Mouse (Mus musculus) bone marrow, adult 2 months (tissue): Measurements from ENCODE around the gene Rad51d. TPM values are rescaled to one million over a fixed set of nuclear protein-coding genes. Genes with fewer than 3 reads are reported as not detected.

ENCODE experiments used
- H3K27ac ChIP-seq: fragments of 200-500 bp; 2 replicates; pipeline ENCODE4 v1.5.1; 2012; ENCODE audit warnings: low read depth, mild to moderate bottlenecking, control low read depth, inconsistent platforms, low read length; ENCODE audit not compliant: control insufficient read depth, poor library complexity, insufficient read depth
- H3K4me1 ChIP-seq: fragments of 200-500 bp; 2 replicates; pipeline ENCODE4 v1.6.1; 2011; ENCODE audit warnings: low read length; ENCODE audit not compliant: control insufficient read depth, insufficient read depth
- H3K4me3 ChIP-seq: fragments of 200-500 bp; replicated peaks from 2 replicates; pipeline ENCODE3; 2011; ENCODE audit warnings: mild to moderate bottlenecking, low read depth, low read length, control low read depth; ENCODE audit not compliant: control insufficient read depth
- CTCF ChIP-seq: fragments of 200-500 bp; IDR thresholded peaks from 2 replicates; pipeline ENCODE4 v1.5.1; 2011; ENCODE audit warnings: low read length, control low read depth; ENCODE audit not compliant: control insufficient read depth, insufficient read depth
- POLR2A ChIP-seq: fragments of 200-500 bp; IDR thresholded peaks from 2 replicates; pipeline ENCODE4 v1.6.1; 2011; ENCODE audit warnings: low read depth, mild to moderate bottlenecking, control low read depth, low read length, borderline replicate concordance; ENCODE audit not compliant: control insufficient read depth
- WGBS: fragments of 180-500 bp; shearing (Covaris S2); methylation state at CpG from one replicate; pipeline ENCODE4 v1.1.7; 2018; 5-methylcytosine and 5-hydroxymethylcytosine counted together
- polyA plus RNA-seq: library from polyadenylated mRNA; stranded (reverse); fragments of >200 nt; gene quantifications from 2 replicates; pipeline ENCODE4 v1.2.4, GENCODE M21; 2011; ENCODE audit warnings: low replicate concordance; ENCODE audit not compliant: missing spikeins, insufficient read depth, insufficient read length

Gene Rad51d
- polyA plus RNA-seq, 1 experiment, result 9.8 TPM

- Histone ChIP-seq H3K4me1 (peaks cover 3% of the 10 kb centered on the region), H3K4me3 (no peak overlapping the region), H3K27ac (no peak overlapping the region)
- TF ChIP-seq CTCF (no peak), POLR2A (no peak)
- 64% methylated on average over 10 of the region's 10 CpGs for WGBS
Observed at GRCm38 (mm10) chr11:82865957-82866356, 24.5 kb downstream of the Rad51d start.

DNA sequence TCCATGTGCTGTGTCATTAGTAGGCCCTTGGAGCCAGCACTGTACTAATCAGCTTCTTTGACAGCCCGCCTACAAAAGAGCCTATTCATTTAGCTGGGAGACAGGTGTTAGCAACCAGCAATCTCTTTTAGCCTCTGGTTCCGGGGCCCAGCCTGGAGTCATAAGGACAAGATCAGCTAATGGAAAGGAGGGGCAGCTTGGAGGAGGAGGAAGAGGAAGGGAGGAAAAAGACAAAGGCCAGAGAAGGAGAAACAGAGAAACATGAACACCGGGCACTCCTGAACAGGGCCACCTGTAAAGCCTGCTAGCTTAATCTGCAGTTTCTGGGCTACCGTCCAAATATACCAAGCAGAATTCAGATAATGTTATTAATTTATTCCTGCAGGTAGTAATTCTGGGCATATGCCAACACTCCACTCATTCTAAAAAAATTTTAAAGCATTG is 26.9 kb downstream of the Rad51d start:
- no peak for TF ChIP-seq CTCF
- no peak for TF ChIP-seq POLR2A
- Histone ChIP-seq H3K27ac (0 out of 2 replicates have a peak overlapping the region, but pooled peaks have one; percentile 19), H3K4me3 (no peak overlapping the region), H3K4me1 (peaks cover 7% of the 10 kb centered on the region)
- WGBS, result 44% methylated on average over 4 of the region's 4 CpGs

DNA sequence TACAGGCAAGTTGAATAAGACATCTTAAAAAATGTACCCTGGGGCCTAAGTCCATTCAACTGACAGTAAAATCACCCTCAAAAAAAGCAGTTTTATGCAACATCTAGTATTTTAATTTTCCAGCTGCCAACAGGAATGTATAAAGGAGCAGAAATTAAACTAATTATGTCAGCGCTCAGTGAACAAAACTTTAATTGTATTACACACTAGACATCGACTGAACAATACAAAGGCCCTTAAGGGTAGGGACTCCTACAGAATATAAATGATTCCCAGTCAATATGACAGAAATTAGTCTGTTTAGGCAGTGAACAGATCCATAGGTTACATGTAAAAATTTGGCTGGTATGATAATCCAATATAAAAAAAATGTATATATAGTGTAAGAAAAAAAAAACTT is 27.4 kb downstream of the Rad51d start:
- Histone ChIP-seq H3K27ac (no peak overlapping the region), H3K4me1 (peaks cover 7% of the 10 kb centered on the region), H3K4me3 (no peak overlapping the region)
- TF ChIP-seq CTCF, result no peak
- TF ChIP-seq POLR2A, result no peak
- WGBS, result 91% methylated on average over 2 of the region's 2 CpGs

DNA sequence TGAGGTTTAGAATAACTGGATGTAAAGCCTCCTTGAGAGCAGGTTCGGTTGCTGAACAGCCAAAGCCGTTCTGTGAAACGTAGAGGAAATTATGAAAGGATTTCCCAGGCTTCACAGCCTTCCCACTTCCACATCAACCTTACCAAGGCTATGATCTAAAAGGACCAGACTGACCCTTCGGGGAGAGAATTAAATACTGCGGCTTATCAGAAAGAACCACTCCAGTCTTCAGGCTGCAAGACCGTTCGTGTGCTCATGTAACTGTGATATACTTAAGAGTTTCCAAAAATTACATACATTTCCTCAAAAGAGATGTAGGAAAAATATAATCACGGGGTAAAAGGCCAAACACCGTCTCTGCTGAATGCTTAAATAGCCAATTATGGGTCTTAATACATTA is 27.8 kb downstream of the Rad51d start:
- TF ChIP-seq CTCF (no peak), POLR2A (no peak)
- WGBS, result 42% methylated on average over 9 of the region's 9 CpGs
- H3K4me3 ChIP-seq, result no peak overlapping the region
- no peak overlapping the region for H3K27ac ChIP-seq
- peaks cover 7% of the 10 kb centered on the region for H3K4me1 ChIP-seq

DNA sequence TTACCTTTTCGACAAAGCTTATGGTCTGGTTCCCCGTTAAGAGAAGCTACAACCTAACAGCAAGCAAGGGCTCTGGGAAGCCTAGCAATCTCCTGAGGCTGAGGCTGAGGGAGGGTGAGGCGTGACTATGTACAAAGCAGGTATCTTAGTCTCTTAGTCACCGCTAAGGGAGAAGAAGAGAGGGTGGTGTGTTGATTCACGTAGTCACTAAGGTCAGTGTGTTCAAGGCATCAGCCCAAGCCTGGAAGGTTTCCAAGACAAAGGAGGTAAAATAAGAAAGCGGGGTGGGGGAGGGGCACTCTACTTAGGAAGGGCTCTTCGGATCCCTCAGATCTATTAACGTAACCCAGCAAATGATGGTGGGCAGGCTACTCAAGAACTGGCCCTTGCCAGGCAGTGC is 28.9 kb downstream of the Rad51d start:
- Histone ChIP-seq H3K27ac (no peak overlapping the region), H3K4me1 (peaks cover 8% of the 10 kb centered on the region), H3K4me3 (no peak overlapping the region)
- TF ChIP-seq POLR2A, result no peak
- TF ChIP-seq CTCF, result no peak
- 64% methylated on average over 8 of the region's 8 CpGs for WGBS

DNA sequence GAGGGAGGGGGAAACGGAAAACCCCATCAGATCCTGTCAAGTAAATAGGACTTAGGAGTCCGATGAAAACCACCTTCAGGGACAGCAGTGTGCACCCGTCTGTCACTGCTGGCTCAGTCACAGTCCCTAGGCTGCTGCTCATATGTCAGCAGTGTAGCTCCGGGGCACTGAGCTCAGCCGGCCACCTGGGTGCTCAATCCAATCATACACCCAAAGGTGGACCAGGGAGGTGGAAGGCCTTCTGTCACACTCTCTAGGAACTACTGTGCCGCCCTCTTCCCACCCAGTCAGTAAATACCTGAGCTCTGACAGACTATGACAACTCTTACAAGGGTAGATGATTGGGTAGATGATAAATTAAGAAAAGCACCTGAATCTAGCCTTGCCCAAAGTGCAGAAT is 29.7 kb downstream of the Rad51d start:
- TF ChIP-seq POLR2A (no peak), CTCF (no peak)
- 18% methylated on average over 6 of the region's 6 CpGs for WGBS
- Histone ChIP-seq H3K27ac (no peak overlapping the region), H3K4me1 (peaks cover 8% of the 10 kb centered on the region), H3K4me3 (no peak overlapping the region)

GRCm38 (mm10) chr11:82857307-82857848 is 33.0 kb downstream of the Rad51d start:
- H3K27ac ChIP-seq, result no peak overlapping the region
- 58% methylated on average over 13 of the region's 13 CpGs for WGBS
- no peak overlapping the region for H3K4me3 ChIP-seq
- H3K4me1 ChIP-seq, result peaks cover 11% of the 10 kb centered on the region; the same call in 1 of the 2 replicates
- no peak for TF ChIP-seq CTCF
- no peak for TF ChIP-seq POLR2A

DNA sequence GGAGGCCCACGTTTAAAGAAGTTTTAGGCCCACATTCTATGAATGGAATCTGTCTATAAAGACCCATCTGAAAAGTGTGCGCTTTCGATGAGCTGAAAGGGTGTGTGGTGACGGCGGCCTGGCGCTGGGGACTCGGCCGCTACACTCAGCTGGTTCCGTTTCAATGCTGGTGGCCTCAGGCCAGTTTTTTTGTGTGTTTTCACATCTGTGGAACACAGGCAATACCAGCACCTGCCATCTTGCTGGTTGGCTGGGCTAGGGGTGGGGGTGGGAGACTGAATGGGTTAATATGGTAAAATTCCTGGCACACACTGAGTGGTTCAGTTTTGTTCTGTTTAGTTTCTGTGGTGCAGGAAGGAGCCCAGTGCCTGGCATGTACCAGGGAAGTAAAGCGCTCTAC is 34.4 kb downstream of the Rad51d start:
- WGBS, result 87% methylated on average over 10 of the region's 10 CpGs
- Histone ChIP-seq H3K4me3 (no peak overlapping the region), H3K4me1 (peaks cover 8% of the 10 kb centered on the region; the same call in 1 of the 2 replicates), H3K27ac (peak overlapping the region; percentile 39)
- no peak for TF ChIP-seq POLR2A
- no peak for TF ChIP-seq CTCF
